Mouse (Mus musculus) CH12.LX (cell line): ENCODE data around the gene Plk3. TPM values are rescaled to one million over a fixed set of nuclear protein-coding genes. Genes with fewer than 3 reads are reported as not detected.

Experiments used
- DNase-seq: peaks from one replicate; pipeline ENCODE4 v3.0.0-alpha.2; 2013; ENCODE audit errors: extremely low read depth
- H3K27ac ChIP-seq: 2 replicates; pipeline ENCODE4 v1.5.1; 2012; ENCODE audit warnings: low read depth, mild to moderate bottlenecking, control low read depth, moderate library complexity; ENCODE audit not compliant: insufficient read depth
- H3K27me3 ChIP-seq: replicated peaks from 2 replicates; pipeline ENCODE3; 2012; ENCODE audit warnings: inconsistent platforms
- H3K36me3 ChIP-seq, 2 experiments: replicated peaks in 1 of 2; 2 replicates each; pipeline versions ENCODE3 to v1.6.1; 2012; ENCODE audit warnings: inconsistent platforms in 1 of 2, low read length in 1 of 2, mild to moderate bottlenecking in 1 of 2, mixed read lengths in 1 of 2, moderate library complexity in 1 of 2; ENCODE audit not compliant: control insufficient read depth in 1 of 2, insufficient read depth in 1 of 2
- H3K4me1 ChIP-seq, 2 experiments: 2 replicates each; pipeline ENCODE4 v1.6.1; 2012; ENCODE audit warnings: inconsistent platforms in 1 of 2, moderate library complexity in 1 of 2; ENCODE audit not compliant: insufficient read depth in 2 of 2, control insufficient read depth in 1 of 2
- H3K4me2 ChIP-seq: 2 replicates; pipeline ENCODE4 v1.6.1; 2012; ENCODE audit warnings: low read depth, mild to moderate bottlenecking, control low read depth; ENCODE audit not compliant: poor library complexity, insufficient read depth, severe bottlenecking
- H3K4me3 ChIP-seq, 3 experiments: fragments of 150-350 bp in 1 of 3; sonication (generic) in 1 of 3; replicated peaks in 1 of 3; 2 replicates each; pipeline versions ENCODE3 to v1.5.1; 2011 to 2012; ENCODE audit warnings: low read depth in 2 of 3, low read length in 2 of 3, mild to moderate bottlenecking in 2 of 3, moderate library complexity in 2 of 3, control low read depth in 1 of 3, improper control_type of control experiment in 1 of 3, inconsistent platforms in 1 of 3, mixed read lengths in 1 of 3; ENCODE audit not compliant: poor library complexity in 1 of 3
- H3K79me2 ChIP-seq: replicated peaks from 2 replicates; pipeline ENCODE4 v1.6.1; 2012; ENCODE audit warnings: mild to moderate bottlenecking, moderate library complexity; ENCODE audit not compliant: control insufficient read depth, poor library complexity, insufficient read depth, severe bottlenecking; ENCODE audit errors: extremely low read depth
- H3K9ac ChIP-seq: 2 replicates; pipeline ENCODE4 v1.6.1; 2012; ENCODE audit warnings: low read depth, mild to moderate bottlenecking, control low read depth, moderate library complexity; ENCODE audit not compliant: insufficient read depth
- H3K9me3 ChIP-seq: replicated peaks from 2 replicates; pipeline ENCODE3; 2012; ENCODE audit warnings: low read length, inconsistent platforms, mixed read lengths
- CHD1 ChIP-seq: IDR thresholded peaks from 2 replicates; pipeline ENCODE4 v1.6.1; 2012; ENCODE audit warnings: low read depth, low read length, improper control_type of control experiment, inconsistent platforms
- CHD2 ChIP-seq: IDR thresholded peaks from 2 replicates; pipeline ENCODE4 v1.6.1; 2011; ENCODE audit warnings: low read length, improper control_type of control experiment
- CTCF ChIP-seq, 2 experiments: IDR thresholded peaks in 1 of 2; conservative IDR thresholded peaks in 1 of 2; 2 replicates each; pipeline ENCODE4 v1.5.1; 2011 to 2012; ENCODE audit warnings: low read depth in 2 of 2, low read length in 2 of 2, improper control_type of control experiment in 1 of 2, inconsistent platforms in 1 of 2, mild to moderate bottlenecking in 1 of 2, moderate library complexity in 1 of 2
- E2F4 ChIP-seq: IDR thresholded peaks from 2 replicates; pipeline ENCODE4 v1.6.1; 2011; ENCODE audit warnings: low read depth, low read length, improper control_type of control experiment; ENCODE audit not compliant: insufficient replicate concordance
- EP300 ChIP-seq: IDR thresholded peaks from 2 replicates; pipeline ENCODE4 v1.6.1; 2011; ENCODE audit warnings: low read length, improper control_type of control experiment
- ETS1 ChIP-seq: conservative IDR thresholded peaks from 2 replicates; pipeline ENCODE4 v1.6.1; 2012; ENCODE audit warnings: low read depth, mild to moderate bottlenecking, inconsistent platforms, low read length, improper control_type of control experiment, moderate library complexity
- GABPA ChIP-seq: IDR thresholded peaks from 2 replicates; pipeline ENCODE4 v1.6.1; 2012; ENCODE audit warnings: low read depth, low read length, improper control_type of control experiment, inconsistent platforms; ENCODE audit not compliant: insufficient replicate concordance
- HCFC1 ChIP-seq: IDR thresholded peaks from 2 replicates; pipeline ENCODE4 v1.6.1; 2012; ENCODE audit warnings: low read depth, mild to moderate bottlenecking, inconsistent platforms, low read length, improper control_type of control experiment
- IRF4 ChIP-seq: IDR thresholded peaks from 2 replicates; pipeline ENCODE4 v1.6.1; 2014; ENCODE audit warnings: low read depth, mild to moderate bottlenecking, inconsistent platforms, low read length, improper control_type of control experiment
- JUN ChIP-seq: IDR thresholded peaks from 2 replicates; pipeline ENCODE4 v1.6.1; 2011; ENCODE audit warnings: low read depth, mild to moderate bottlenecking, low read length, improper control_type of control experiment, moderate library complexity; ENCODE audit not compliant: insufficient read depth
- JUND ChIP-seq: conservative IDR thresholded peaks from 2 replicates; pipeline ENCODE4 v1.6.1; 2011; ENCODE audit warnings: low read depth, low read length, improper control_type of control experiment
- KAT2A ChIP-seq: IDR thresholded peaks from 2 replicates; pipeline ENCODE4 v1.6.1; 2012; ENCODE audit warnings: low read length, improper control_type of control experiment, inconsistent platforms; ENCODE audit not compliant: insufficient replicate concordance
- MAFK ChIP-seq: IDR thresholded peaks from 2 replicates; pipeline ENCODE4 v1.6.1; 2011; ENCODE audit warnings: low read length, improper control_type of control experiment; ENCODE audit not compliant: insufficient replicate concordance
- MAX ChIP-seq: IDR thresholded peaks from 2 replicates; pipeline ENCODE4 v1.6.1; 2011; ENCODE audit warnings: low read length, improper control_type of control experiment
- MEF2A ChIP-seq: IDR thresholded peaks from 2 replicates; pipeline ENCODE4 v1.6.1; 2014; ENCODE audit warnings: low read depth, mild to moderate bottlenecking, inconsistent platforms, low read length, improper control_type of control experiment, borderline replicate concordance
- MXI1 ChIP-seq: IDR thresholded peaks from 2 replicates; pipeline ENCODE4 v1.6.1; 2011; ENCODE audit warnings: mild to moderate bottlenecking, low read depth, low read length, improper control_type of control experiment
- MYC ChIP-seq: IDR thresholded peaks from 2 replicates; pipeline ENCODE4 v1.6.1; 2011; ENCODE audit warnings: low read depth, mild to moderate bottlenecking, improper control_type of control experiment, low read length
- NRF1 ChIP-seq: IDR thresholded peaks from 2 replicates; pipeline ENCODE4 v1.6.1; 2014; ENCODE audit warnings: low read depth, mild to moderate bottlenecking, inconsistent platforms, low read length, improper control_type of control experiment, moderate library complexity
- POLR2A ChIP-seq: IDR thresholded peaks from 2 replicates; pipeline ENCODE4 v1.6.1; 2011; ENCODE audit warnings: low read depth, mild to moderate bottlenecking, improper control_type of control experiment, low read length
- POLR2AphosphoS2 ChIP-seq: IDR thresholded peaks from 2 replicates; pipeline ENCODE4 v1.6.1; 2011; ENCODE audit warnings: low read depth, low read length, improper control_type of control experiment
- RAD21 ChIP-seq: IDR thresholded peaks from 2 replicates; pipeline ENCODE4 v1.6.1; 2011; ENCODE audit warnings: low read depth, mild to moderate bottlenecking, low read length, improper control_type of control experiment, moderate library complexity
- RCOR1 ChIP-seq: conservative IDR thresholded peaks from 2 replicates; pipeline ENCODE4 v1.6.1; 2012; ENCODE audit warnings: low read depth, mild to moderate bottlenecking, inconsistent platforms, low read length, improper control_type of control experiment
- SIN3A ChIP-seq: IDR thresholded peaks from 2 replicates; pipeline ENCODE4 v1.6.1; 2012; ENCODE audit warnings: low read length, improper control_type of control experiment, inconsistent platforms
- SMC3 ChIP-seq: IDR thresholded peaks from 2 replicates; pipeline ENCODE4 v1.6.1; 2011; ENCODE audit warnings: low read depth, low read length, improper control_type of control experiment
- TCF12 ChIP-seq: IDR thresholded peaks from 2 replicates; pipeline ENCODE4 v1.6.1; 2014; ENCODE audit warnings: low read depth, mild to moderate bottlenecking, inconsistent platforms, low read length, improper control_type of control experiment
- UBTF ChIP-seq: IDR thresholded peaks from 2 replicates; pipeline ENCODE4 v1.6.1; 2012; ENCODE audit warnings: low read depth, mild to moderate bottlenecking, inconsistent platforms, low read length, improper control_type of control experiment, moderate library complexity
- USF1 ChIP-seq: IDR thresholded peaks from 2 replicates; pipeline ENCODE4 v1.6.1; 2014; ENCODE audit warnings: low read depth, mild to moderate bottlenecking, inconsistent platforms, low read length, improper control_type of control experiment
- USF2 ChIP-seq: conservative IDR thresholded peaks from 2 replicates; pipeline ENCODE4 v1.6.1; 2011; ENCODE audit warnings: low read depth, low read length, improper control_type of control experiment
- ZC3H11A ChIP-seq: IDR thresholded peaks from 2 replicates; pipeline ENCODE4 v1.6.1; 2012; ENCODE audit warnings: low read depth, mild to moderate bottlenecking, inconsistent platforms, low read length, improper control_type of control experiment
- ZKSCAN1 ChIP-seq: IDR thresholded peaks from 2 replicates; pipeline ENCODE4 v1.6.1; 2012; ENCODE audit warnings: low read depth, inconsistent platforms, low read length, improper control_type of control experiment, borderline replicate concordance
- ZNF384 ChIP-seq: IDR thresholded peaks from 2 replicates; pipeline ENCODE4 v1.6.1; 2012; ENCODE audit warnings: low read depth, low read length, improper control_type of control experiment, inconsistent platforms
- dilution Hi-C: fragments of 300-500 bp; cut with MboI; formaldehyde crosslinking; loops from 2 replicates; pipeline ENCODE4 v1.14.3; 2020; ENCODE audit warnings: low sequenced_read_pairs; ENCODE audit not compliant: extremely low pct_unique_long_range_greater_than_20kb, extremely low pct_ligation_motif_present
- in situ Hi-C: fragments of 300-500 bp; cut with MboI; formaldehyde crosslinking; loops from 3 replicates; pipeline ENCODE4 v1.14.3; 2019; ENCODE audit warnings: low sequenced_read_pairs, low pct_ligation_motif_present, low pct_unique_long_range_greater_than_20kb, mixed read lengths
- polyA plus RNA-seq: library from polyadenylated mRNA; unstranded; fragments of >175 nt; gene quantifications from 2 replicates; pipeline ENCODE4 v1.2.1, GENCODE M21; 2012; ENCODE audit warnings: low read depth; ENCODE audit not compliant: insufficient read length
- total RNA-seq, 2 experiments: library from RNA; depleted of rRNA; stranded (reverse); fragments of 300-350 nt in 1 of 2; fragments of >200 nt in 1 of 2; gene quantifications; 2 replicates each; pipeline ENCODE4 v1.2.3; 2012 to 2014

Plk3 gene
- total and polyA plus RNA-seq, 3 experiments = 8.8 to 18.5 (median 12.0) TPM

- TF ChIP-seq UBTF = no peak
- TF ChIP-seq MAFK = peak; percentile 99
- 0 out of 2 replicates have a peak, but pooled peaks have one; percentile 8 for TF ChIP-seq POLR2A
- no peak for DNase-seq
- no peaks in the 10 kb centered on the region for H3K9me3 ChIP-seq
- in situ Hi-C loops = no loop called here
- H3K4me3 ChIP-seq = peak overlapping the region; percentile 39 to 49 (median 43)
- peaks cover 14 to 19% of the 10 kb centered on the region in 2 experiments for H3K36me3 ChIP-seq
- peaks cover 18 to 72% of the 10 kb centered on the region in 2 experiments for H3K4me1 ChIP-seq
- dilution Hi-C loops = no loop called here
- H3K27me3 ChIP-seq = no peaks in the 10 kb centered on the region
- peak overlapping the region; percentile 94 for H3K27ac ChIP-seq
- H3K79me2 ChIP-seq = peaks cover 8% of the 10 kb centered on the region; the same call in 1 of the 2 replicates
- H3K9ac ChIP-seq = peak overlapping the region; percentile 54
- peak overlapping the region; percentile 64 for H3K4me2 ChIP-seq
Measured at GRCm38 (mm10) chr4:117124218-117124517, 9.6 kb downstream of the Plk3 start.

- Histone ChIP-seq H3K4me3 (peak overlapping the region; percentile 39 to 49 (median 43)), H3K4me2 (peak overlapping the region; percentile 64), H3K27me3 (no peaks in the 10 kb centered on the region), H3K4me1 (peaks cover 18 to 75% of the 10 kb centered on the region in 2 experiments), H3K36me3 (peaks cover 9 to 19% of the 10 kb centered on the region in 2 experiments), H3K27ac (peak overlapping the region; percentile 94), H3K79me2 (peaks cover 8% of the 10 kb centered on the region; the same call in 1 of the 2 replicates), H3K9me3 (no peaks in the 10 kb centered on the region), H3K9ac (peak overlapping the region; percentile 54)
- dilution Hi-C loops (no loop called here), in situ Hi-C loops (no loop called here)
- DNase-seq = peak; percentile 79
- TF ChIP-seq POLR2A (peak; percentile 48; the same call in 1 of the 2 replicates), ETS1 (peak; percentile 42), MAFK (peak; percentile 22; the same call in 1 of the 2 replicates), ZKSCAN1 (no peak), IRF4 (0 out of 2 replicates have a peak, but pooled peaks have one; percentile 8), MXI1 (no peak; the same call in 1 of the 2 replicates), JUN (no peak), USF2 (no peak), TCF12 (peak; percentile 75), E2F4 (no peak), MEF2A (no peak; the same call in 1 of the 2 replicates), MYC (0 out of 2 replicates have a peak, but pooled peaks have one; percentile 16), ZNF384 (no peak), CTCF (conservative IDR thresholded peaks at IDR 0.05 in 1 of 2, IDR thresholded peaks at IDR 0.05 in 1 of 2; ENCODE audit: low read depth in 2 of 2, low read length in 2 of 2) (no peak), JUND (no peak), GABPA (no peak), UBTF (peak; percentile 45), EP300 (no peak), MAX (no peak), ZC3H11A (no peak), SIN3A (peak; percentile 61; the same call in 1 of the 2 replicates), HCFC1 (no peak), RAD21 (no peak), SMC3 (no peak), CHD1 (no peak; the same call in 1 of the 2 replicates), KAT2A (no peak), NRF1 (peak; percentile 34; the same call in 1 of the 2 replicates), USF1 (no peak), CHD2 (no peak), POLR2AphosphoS2 (no peak; the same call in 1 of the 2 replicates), RCOR1 (no peak)
Measured at GRCm38 (mm10) chr4:117123546-117124217, 10.1 kb downstream of the Plk3 start.
